Mouse (Mus musculus) C2C12 (cell line): ENCODE results near the gene Jazf1.

Experiments used
- CEBPB ChIP-seq: IDR thresholded peaks from one replicate; pipeline ENCODE4 v1.6.1; 2011; ENCODE audit warnings: low read depth, mild to moderate bottlenecking, control low read depth, moderate library complexity
- CTCF ChIP-seq: IDR thresholded peaks from one replicate; pipeline ENCODE4 v1.5.1; 2011; ENCODE audit not compliant: control insufficient read depth, insufficient read depth, insufficient read length
- FOSL1 ChIP-seq: IDR thresholded peaks from one replicate; pipeline ENCODE4 v1.8.0; 2011; ENCODE audit warnings: mild to moderate bottlenecking, low read length; ENCODE audit not compliant: poor library complexity, insufficient read depth, severe bottlenecking
- MAX ChIP-seq: IDR thresholded peaks from one replicate; pipeline ENCODE4 v1.6.1; 2011; ENCODE audit warnings: mild to moderate bottlenecking, control low read depth
- MYOD1 ChIP-seq: IDR thresholded peaks from one replicate; pipeline ENCODE4 v1.6.1; 2011; ENCODE audit warnings: low read depth; ENCODE audit not compliant: control insufficient read depth, insufficient read length
- MYOG ChIP-seq: IDR thresholded peaks from one replicate; pipeline ENCODE4 v1.6.1; 2011; ENCODE audit not compliant: control insufficient read depth, insufficient read length; ENCODE audit errors: extremely low read depth
- USF1 ChIP-seq: IDR thresholded peaks from one replicate; pipeline ENCODE4 v1.6.1; 2011; ENCODE audit warnings: low read depth, mild to moderate bottlenecking, control low read depth, moderate library complexity

DNA sequence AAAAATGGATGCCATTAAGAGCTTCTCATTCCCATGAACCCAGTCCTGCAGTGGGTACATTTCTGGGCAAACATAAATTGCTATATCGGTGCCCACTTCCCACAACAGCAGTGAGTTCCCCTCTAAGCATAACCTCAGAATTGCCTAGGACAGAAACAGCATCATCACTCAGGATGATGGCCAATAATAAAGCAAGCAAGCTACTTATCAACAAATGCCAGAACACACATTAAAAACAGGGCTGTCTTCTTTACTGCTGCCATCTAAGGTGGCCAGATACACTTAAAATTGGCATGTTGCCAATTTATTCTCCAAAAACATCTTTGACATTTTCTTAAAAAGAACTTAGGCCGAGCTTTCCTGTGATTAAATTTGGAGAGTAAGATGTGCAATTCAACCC is 226.8 kb downstream of the Jazf1 start:
- TF ChIP-seq CTCF (no peak), FOSL1 (no peak), MYOG (no peak), MAX (no peak), CEBPB (no peak), USF1 (no peak), MYOD1 (no peak)
